Mouse (Mus musculus) thymus, adult 2 months (tissue): ENCODE data around the gene Htra3.

Source experiments
- CTCF ChIP-seq: fragments of 200-500 bp; IDR thresholded peaks from 2 replicates; pipeline ENCODE4 v1.5.1; 2012; ENCODE audit warnings: mild to moderate bottlenecking, control low read depth, low read length, moderate library complexity, borderline replicate concordance; ENCODE audit not compliant: control insufficient read depth, poor library complexity, insufficient read depth; ENCODE audit errors: extremely low read depth
- POLR2A ChIP-seq: fragments of 200-500 bp; IDR thresholded peaks from 2 replicates; pipeline ENCODE4 v1.6.1; 2012; ENCODE audit warnings: mild to moderate bottlenecking, low read length, control low read depth, moderate library complexity; ENCODE audit not compliant: control insufficient read depth, poor library complexity, insufficient read depth; ENCODE audit errors: extremely low read depth

GRCm38 (mm10) chr5:35662021-35662545 lies 17.5 kb downstream of the Htra3 start:
- TF ChIP-seq CTCF (no peak), POLR2A (no peak)
